Mouse (Mus musculus) E14TG2a.4 (cell line): ENCODE measurements around the gene Stk10.

ENCODE experiments used
- CTCF ChIP-seq: conservative IDR thresholded peaks from 2 replicates; pipeline ENCODE4 v1.5.1; 2014; ENCODE audit warnings: low read length
- POU5F1 ChIP-seq: IDR thresholded peaks from 2 replicates; pipeline ENCODE4 v1.6.1; 2014; ENCODE audit warnings: low read length, borderline replicate concordance

- TF ChIP-seq CTCF = no peak
- TF ChIP-seq POU5F1 = no peak
Measured at GRCm38 (mm10) chr11:32618036-32618435, 84.9 kb downstream of the Stk10 start.
